Mouse (Mus musculus): ENCODE data around the gene Abhd2. TPM values are rescaled to one million over a fixed set of nuclear protein-coding genes. Genes with fewer than 3 reads are reported as not detected.

The Abhd2 gene
- polyA plus RNA-seq, 1 experiment from 2014 or later: 49.3 TPM

- H3K9ac ChIP-seq (replicated peaks): peak within 1 kb of the TSS; percentile 79
- no peak for TF ChIP-seq EP300 (IDR thresholded peaks at IDR 0.05; ENCODE audit: low read depth)
- TF ChIP-seq CTCF (IDR thresholded peaks at IDR 0.05; ENCODE audit: low read depth): no peak
- under 1% methylated on average over 44 of the region's 44 CpGs for whole genome bisulfite sequencing (ENCODE audit: insufficient replicate concordance)
- H3K36me3 ChIP-seq (replicated peaks; ENCODE audit: insufficient read depth, low read length): no peaks in the 10 kb centered on the region
- H3K9me3 ChIP-seq (ENCODE audit: low read length): no peaks in the 10 kb centered on the region
- H3K4me3 ChIP-seq (ENCODE audit: low read depth, low read length): peak within 1 kb of the TSS; percentile 79
- H3K4me2 ChIP-seq (ENCODE audit: low read depth, low read length): peak within 1 kb of the TSS; percentile 98
- H3K4me1 ChIP-seq (ENCODE audit: insufficient read depth): peaks cover 9% of the 10 kb centered on the region; the same call in 1 of the 2 replicates
- ATAC-seq: peak; percentile 94
- no peaks in the 10 kb centered on the region for H3K27me3 ChIP-seq (ENCODE audit: insufficient read depth, low read length)
- peak; percentile 96 for DNase-seq
- H3K27ac ChIP-seq (ENCODE audit: low read depth): peak within 1 kb of the TSS; percentile 62
These were observed 119.1 kb downstream of the Abhd2 start, which contains the start of gene Fanci for GRCm38 (mm10) chr7:79391883-79392649. Fanci (plus strand) TSS chr7:79391929.

- WGBS (ENCODE audit: insufficient replicate concordance): 43% methylated on average over 9 of the region's 9 CpGs
- peak overlapping the region; percentile 62 for H3K27ac ChIP-seq (ENCODE audit: low read depth)
These were observed 120.0 kb downstream of the Abhd2 start for GRCm38 (mm10) chr7:79392860-79393513.

GRCm38 (mm10) chr7:79393924-79394323, 120.9 kb downstream of the Abhd2 start:
- ATAC-seq (no peak), DNase-seq (no peak)
- H3K4me1 ChIP-seq (ENCODE audit: insufficient read depth): peaks cover 9% of the 10 kb centered on the region; the same call in 1 of the 2 replicates
- H3K9ac ChIP-seq (replicated peaks): no peak overlapping the region
- no peaks in the 10 kb centered on the region for H3K9me3 ChIP-seq (ENCODE audit: low read length)
- TF ChIP-seq CTCF (IDR thresholded peaks at IDR 0.05; ENCODE audit: low read depth): no peak
- TF ChIP-seq EP300 (IDR thresholded peaks at IDR 0.05; ENCODE audit: low read depth): no peak
- WGBS (ENCODE audit: insufficient replicate concordance): 92% methylated on average over 7 of the region's 7 CpGs
- H3K4me2 ChIP-seq (ENCODE audit: low read depth, low read length): no peak overlapping the region
- no peaks in the 10 kb centered on the region for H3K36me3 ChIP-seq (replicated peaks; ENCODE audit: insufficient read depth, low read length)
- no peaks in the 10 kb centered on the region for H3K27me3 ChIP-seq (ENCODE audit: insufficient read depth, low read length)
- no peak overlapping the region for H3K4me3 ChIP-seq (ENCODE audit: low read depth, low read length)
- H3K27ac ChIP-seq (ENCODE audit: low read depth): no peak overlapping the region

More at GRCm38 (mm10) chr7:79392860-79393513, 120.0 kb downstream of the Abhd2 start:
- Histone ChIP-seq H3K27me3 (ENCODE audit: insufficient read depth, low read length) (no peaks in the 10 kb centered on the region), H3K9ac (replicated peaks) (peak overlapping the region; percentile 79), H3K36me3 (replicated peaks; ENCODE audit: insufficient read depth, low read length) (no peaks in the 10 kb centered on the region), H3K4me2 (ENCODE audit: low read depth, low read length) (peak overlapping the region; percentile 98), H3K4me3 (ENCODE audit: low read depth, low read length) (peak overlapping the region; percentile 79), H3K4me1 (ENCODE audit: insufficient read depth) (peaks cover 9% of the 10 kb centered on the region; the same call in 1 of the 2 replicates), H3K9me3 (ENCODE audit: low read length) (no peaks in the 10 kb centered on the region)
- peak; percentile 50 for DNase-seq
- TF ChIP-seq CTCF (IDR thresholded peaks at IDR 0.05; ENCODE audit: low read depth) (peak; percentile 52), EP300 (IDR thresholded peaks at IDR 0.05; ENCODE audit: low read depth) (no peak)
- ATAC-seq: peak; percentile 62

GRCm38 (mm10) chr7:79394666-79395065, 121.7 kb downstream of the Abhd2 start:
- Histone ChIP-seq H3K27me3 (ENCODE audit: insufficient read depth, low read length) (no peaks in the 10 kb centered on the region), H3K9ac (replicated peaks) (no peak overlapping the region), H3K36me3 (replicated peaks; ENCODE audit: insufficient read depth, low read length) (no peaks in the 10 kb centered on the region), H3K4me3 (ENCODE audit: low read depth, low read length) (no peak overlapping the region), H3K4me2 (ENCODE audit: low read depth, low read length) (no peak overlapping the region), H3K4me1 (ENCODE audit: insufficient read depth) (peaks cover 9% of the 10 kb centered on the region; the same call in 1 of the 2 replicates), H3K9me3 (ENCODE audit: low read length) (no peaks in the 10 kb centered on the region), H3K27ac (ENCODE audit: low read depth) (no peak overlapping the region)
- WGBS (ENCODE audit: insufficient replicate concordance): 87% methylated on average over 7 of the region's 7 CpGs
- ATAC-seq (no peak), DNase-seq (no peak)
- TF ChIP-seq EP300 (IDR thresholded peaks at IDR 0.05; ENCODE audit: low read depth) (no peak), CTCF (IDR thresholded peaks at IDR 0.05; ENCODE audit: low read depth) (no peak)

GRCm38 (mm10) chr7:79395186-79395585, 122.2 kb downstream of the Abhd2 start:
- no peak overlapping the region for H3K4me2 ChIP-seq (ENCODE audit: low read depth, low read length)
- H3K9me3 ChIP-seq (ENCODE audit: low read length): no peaks in the 10 kb centered on the region
- H3K27me3 ChIP-seq (ENCODE audit: insufficient read depth, low read length): no peaks in the 10 kb centered on the region
- H3K4me3 ChIP-seq (ENCODE audit: low read depth, low read length): no peak overlapping the region
- WGBS (ENCODE audit: insufficient replicate concordance): 84% methylated on average over 7 of the region's 7 CpGs
- ATAC-seq: no peak
- H3K27ac ChIP-seq (ENCODE audit: low read depth): no peak overlapping the region
- no peak for TF ChIP-seq EP300 (IDR thresholded peaks at IDR 0.05; ENCODE audit: low read depth)
- no peak for TF ChIP-seq CTCF (IDR thresholded peaks at IDR 0.05; ENCODE audit: low read depth)
- no peak for DNase-seq
- no peak overlapping the region for H3K9ac ChIP-seq (replicated peaks)
- H3K4me1 ChIP-seq (ENCODE audit: insufficient read depth): peaks cover 9% of the 10 kb centered on the region; the same call in 1 of the 2 replicates
- no peaks in the 10 kb centered on the region for H3K36me3 ChIP-seq (replicated peaks; ENCODE audit: insufficient read depth, low read length)

GRCm38 (mm10) chr7:79397446-79397963, 124.5 kb downstream of the Abhd2 start:
- WGBS (ENCODE audit: insufficient replicate concordance): 69% methylated on average over 10 of the region's 10 CpGs
- H3K4me3 ChIP-seq (ENCODE audit: low read depth, low read length): no peak overlapping the region
- H3K27ac ChIP-seq (ENCODE audit: low read depth): no peak overlapping the region
- H3K27me3 ChIP-seq (ENCODE audit: insufficient read depth, low read length): no peaks in the 10 kb centered on the region
- H3K9me3 ChIP-seq (ENCODE audit: low read length): no peaks in the 10 kb centered on the region
- no peak for DNase-seq
- TF ChIP-seq CTCF (IDR thresholded peaks at IDR 0.05; ENCODE audit: low read depth) (no peak), EP300 (IDR thresholded peaks at IDR 0.05; ENCODE audit: low read depth) (no peak)
- H3K4me2 ChIP-seq (ENCODE audit: low read depth, low read length): no peak overlapping the region
- H3K9ac ChIP-seq (replicated peaks): no peak overlapping the region
- peaks cover 5% of the 10 kb centered on the region; the same call in 1 of the 2 replicates for H3K4me1 ChIP-seq (ENCODE audit: insufficient read depth)
- H3K36me3 ChIP-seq (replicated peaks; ENCODE audit: insufficient read depth, low read length): no peaks in the 10 kb centered on the region; the same call in 1 of the 2 replicates
- no peak for ATAC-seq

All from liver, postnatal 0 days (tissue).